Comparison of ENCODE assay signal across 7 mouse cellular contexts in genomic region chr3:19953865-19954264, GRCm38 (mm10). TPM values are rescaled to one million over a fixed set of nuclear protein-coding genes. Genes with fewer than 3 reads are reported as not detected.
DNase-seq lines count a peak whose midpoint lies in the region; ATAC-seq and TF ChIP-seq lines count a peak whose summit lies in the region.

No protein-coding gene starts in this region.

- peak; percentile 98 for DNase-seq in Patski (ENCODE audit: low read depth, low spot score)
- peak; percentile 63 to 73 for DNase-seq in adrenal gland, postnatal 36 days
- peak; percentile 6 to 18 for DNase-seq in left cerebral cortex, postnatal 14 days (ENCODE audit: low spot score in 2 of 2)
- DNase-seq in testis, postnatal 14 days (ENCODE audit: low spot score) = peak; percentile 84

- TF ChIP-seq CTCF in Patski (IDR thresholded peaks at IDR 0.05) = no peak

- POLR2A ChIA-PET in Patski (lab: Charles Lee) = interaction anchor here (0.8 to 1.6 kb wide), 3 partner anchors 10 to 58 kb away, joined by 3 to 6 read pairs (median 5); no protein-coding TSS in a partner anchor

- CTCF ChIA-PET in Patski (lab: Charles Lee) = interaction anchor here (2.3 kb wide), 1 partner anchor 40 kb away, joined by 8 read pairs; no protein-coding TSS in a partner anchor

- intact Hi-C loops in left cerebral cortex, postnatal 14 days (cut with DNase I) = no loop called here

- in situ Hi-C loops in Patski (cut with MboI; ENCODE audit: low pct_unique_long_range_greater_than_20kb) = loop anchor here (10.0 kb wide), 1 partner anchor 529 kb away; no protein-coding TSS in a partner anchor

- peak; percentile 74 for ATAC-seq in Patski
- ATAC-seq in frontal cortex, adult (ENCODE audit: low TSS enrichment) = peak; percentile 47; the same call in 1 of the 2 replicates
- peak; percentile 51 to 56; a peak in 3 of 4 replicates for ATAC-seq in hematopoietic stem cell, adult 5-6 weeks (replicated peaks in 1 of 2; ENCODE audit: insufficient read depth in 1 of 2, low FRiP score in 2 of 2, low TSS enrichment in 1 of 2, low read depth in 1 of 2, poor library complexity in 2 of 2, severe bottlenecking in 2 of 2)
- peak; percentile 89 for ATAC-seq in megakaryocyte progenitor cell, adult 5-6 weeks (replicated peaks; ENCODE audit: poor library complexity)

- no peaks in the 10 kb centered on the region for H3K27me3 ChIP-seq in Patski

RNA-seq across cellular contexts. Expression of gene Cp, which starts 3.0 kb away (rescaled TPM):
- polyA plus RNA-seq in Patski (2021) = 902 TPM
- total RNA-seq in adrenal gland, postnatal 36 days (2021) = 10 to 100 TPM; 40.1 to 62.7 TPM
- 1.1 TPM in 1 of 2 replicates, not detected in the other for total RNA-seq in hematopoietic stem cell, adult 5-6 weeks (2017)
- 10 to 100 TPM in 1 of 2 experiments, 1 to 10 TPM in 1; 8.2 to 10.1 TPM for total RNA-seq in left cerebral cortex, postnatal 14 days (2021)
- total RNA-seq in megakaryocyte progenitor cell, adult 5-6 weeks (2015) = 0.39 and 2.3 TPM in 2 replicates
- 2.2 and 2.3 TPM in 2 replicates for total RNA-seq in megakaryocyte progenitor cell, adult 5-6 weeks (2017)

Comparison
In these comparisons a context has a peak if more than half of its experiments do, and no peak if none do; other contexts are left out.
1. Peak in every context shown above with its lines: DNase-seq and ATAC-seq.
2. DNase-seq: peak in every context shown above with its lines; median percentile 98 in Patski; 84 in testis, postnatal 14 days; 68 in adrenal gland, postnatal 36 days; 12 in left cerebral cortex, postnatal 14 days.